Mouse (Mus musculus) ovary, postnatal 36 days (tissue): ENCODE measurements around the gene Rrn3.
A peak's percentile ranks its signal among the peaks of the same experiment; 100 is the strongest.
"Not testable (repeated sequence)": the region's sequence is repeated elsewhere in the genome, so short reads cannot be mapped to it uniquely, and the experiment has no call there.

ENCODE experiments used
- DNase-seq: peaks from one replicate; pipeline ENCODE4 v3.0.0; 2022; ENCODE audit warnings: low spot score, mixed read lengths

Gene Rrn3

DNA sequence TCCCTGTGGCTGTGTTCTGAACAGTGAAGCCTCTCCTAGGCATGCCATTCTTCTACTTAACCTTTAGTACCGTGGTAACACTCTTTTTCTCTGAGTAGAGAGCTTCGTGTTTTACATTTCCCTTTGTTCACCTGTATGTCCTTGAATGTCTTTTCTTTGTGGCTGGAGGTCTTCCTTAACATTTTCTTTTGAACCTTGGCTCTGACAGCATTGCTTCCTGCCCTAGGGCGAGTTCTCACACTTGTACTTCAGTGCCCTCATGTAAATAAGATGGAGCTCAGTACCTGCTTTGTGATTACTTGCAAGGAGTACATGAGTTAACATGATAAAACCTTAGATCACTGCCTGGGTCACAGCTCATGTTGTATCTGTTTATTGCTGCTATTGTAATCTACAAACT is 5.4 kb downstream of the Rrn3 start:
- no peak for DNase-seq

DNA sequence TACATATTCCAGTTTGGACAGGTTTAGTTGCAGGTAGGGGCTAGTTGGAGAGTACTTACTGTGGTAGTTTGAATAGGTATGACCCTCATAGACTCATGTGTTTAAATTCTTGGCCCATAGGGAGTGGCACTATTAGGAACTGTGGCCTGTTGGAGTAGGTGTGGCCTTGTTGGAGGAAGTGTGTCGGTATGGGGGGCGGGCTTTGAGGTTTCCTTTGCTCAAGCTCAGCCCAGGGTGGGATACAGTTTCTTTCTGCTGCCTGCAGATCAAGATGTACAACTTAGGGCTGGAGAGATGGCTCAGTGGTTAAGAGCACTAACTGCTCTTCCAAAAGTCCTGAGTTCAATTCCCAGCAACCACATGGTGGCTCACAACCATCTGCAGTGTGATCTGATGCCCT is 12.9 kb downstream of the Rrn3 start:
- DNase-seq = not testable (repeated sequence)

DNA sequence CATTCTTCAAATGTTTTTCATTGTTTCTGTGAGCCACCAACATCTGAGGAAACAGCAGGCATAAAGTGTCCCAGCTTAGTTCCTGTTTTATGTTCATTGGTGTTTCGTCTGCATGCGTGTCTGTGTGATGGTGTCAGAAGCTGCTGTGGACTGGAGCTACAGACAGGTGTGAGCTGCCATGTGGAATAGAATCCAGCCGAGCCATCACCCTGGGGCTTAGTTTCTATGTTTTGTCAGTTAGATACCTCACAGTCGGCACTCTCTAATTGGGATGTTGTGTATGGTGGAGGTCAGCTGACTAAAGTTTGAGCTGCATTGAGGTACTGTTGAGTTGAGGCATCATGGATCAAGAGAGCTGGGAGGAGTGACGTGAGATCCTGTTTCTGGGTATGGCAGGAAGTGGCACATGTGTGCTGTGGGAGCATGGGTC is 16.3 kb downstream of the Rrn3 start:
- no peak for DNase-seq

DNA sequence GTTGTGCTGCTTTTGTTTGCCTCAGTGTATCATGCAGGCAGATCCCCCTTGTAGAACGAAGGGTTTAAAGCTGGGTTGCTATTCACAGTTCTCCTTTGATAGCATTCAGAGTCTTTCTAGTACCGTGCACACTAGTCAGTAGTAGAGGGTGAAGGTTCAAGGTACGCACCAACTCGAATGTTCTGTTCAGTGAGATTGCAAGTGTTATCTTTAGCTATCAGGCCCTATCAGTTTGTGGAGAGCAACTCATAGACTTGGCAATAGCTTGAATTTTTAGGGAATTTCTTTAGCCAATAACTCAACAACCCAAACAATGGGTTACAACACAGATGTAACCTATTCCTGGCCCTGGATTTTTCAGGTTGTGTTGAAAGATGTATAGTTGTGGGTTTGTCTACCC is 20.7 kb downstream of the Rrn3 start:
- DNase-seq = no peak

DNA sequence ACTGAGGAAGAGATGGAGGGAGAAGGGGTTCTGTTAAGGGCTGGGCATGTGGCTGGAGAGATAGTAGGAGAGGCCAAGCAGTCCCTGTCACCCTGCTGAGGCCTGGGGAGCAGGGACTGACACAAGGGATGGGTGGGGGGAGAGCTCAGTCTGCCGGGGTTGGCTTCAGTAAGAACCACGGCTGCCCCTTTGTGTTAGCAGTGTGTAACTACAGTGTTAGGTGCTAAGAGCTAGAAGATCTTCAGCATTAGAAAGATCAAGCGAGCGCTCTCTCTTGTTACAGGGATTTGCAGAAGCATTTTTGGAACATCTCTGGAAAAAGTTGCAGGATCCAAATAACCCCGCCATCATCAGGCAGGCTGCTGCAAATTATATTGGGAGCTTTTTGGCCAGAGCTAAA is 24.2 kb downstream of the Rrn3 start:
- DNase-seq = no peak

DNA sequence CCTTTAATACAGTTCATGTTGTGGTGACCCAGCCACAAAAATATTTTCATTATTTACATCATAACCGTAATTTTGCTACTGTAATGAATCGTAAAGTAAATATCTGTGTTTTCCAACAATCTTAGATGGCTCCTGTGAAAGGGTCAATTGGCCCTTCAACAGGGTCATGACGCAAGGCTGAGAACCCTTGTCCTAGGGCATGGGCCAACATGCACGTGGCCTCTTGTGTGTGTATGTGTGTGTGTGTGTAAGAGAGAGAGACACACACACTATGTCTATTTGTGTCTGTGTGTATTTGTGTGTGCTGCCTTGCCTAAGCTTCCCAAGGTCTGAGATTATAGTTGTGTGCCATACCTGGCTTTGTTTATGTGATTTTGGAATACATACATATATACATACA is 27.1 kb downstream of the Rrn3 start:
- DNase-seq = no peak

DNA sequence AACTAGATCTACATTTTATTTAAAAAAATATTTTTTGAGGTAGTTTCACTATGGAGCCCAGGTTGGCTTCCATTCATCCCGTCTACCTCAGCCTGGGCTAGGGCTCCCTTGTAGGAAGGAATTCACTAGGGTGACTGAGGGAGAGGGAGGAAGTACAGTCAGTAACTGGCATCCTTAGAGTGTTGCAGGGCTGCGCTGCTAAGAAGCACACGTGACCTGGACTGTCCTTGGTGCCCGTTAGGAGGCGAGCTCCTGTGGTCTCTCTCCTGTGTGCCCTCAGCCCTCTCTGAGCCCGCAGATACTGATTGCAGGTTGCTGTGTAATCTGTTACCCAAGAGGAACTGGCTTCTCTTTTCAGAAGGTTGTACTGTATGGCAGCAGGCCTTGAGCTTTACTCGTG is 27.9 kb downstream of the Rrn3 start:
- DNase-seq = no peak

DNA sequence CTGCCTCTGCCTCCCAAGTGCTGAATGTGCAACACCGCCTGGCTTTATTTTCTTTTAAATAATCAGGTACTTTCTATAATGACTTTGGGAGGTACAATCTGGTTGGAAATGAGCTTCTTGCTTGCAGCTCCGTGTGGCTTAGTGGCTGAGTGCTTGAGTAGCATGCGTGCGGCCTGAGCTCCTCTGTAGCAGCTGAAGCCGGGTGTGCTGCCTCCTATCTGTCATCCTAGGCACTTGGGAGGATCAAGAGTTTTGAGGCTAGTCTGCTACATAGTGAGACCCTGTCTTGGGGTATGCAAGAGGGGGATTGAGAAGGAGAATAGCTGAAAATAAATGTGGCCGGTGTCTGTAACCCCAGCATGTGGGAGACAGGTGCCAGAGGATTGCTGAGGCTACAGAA is 31.6 kb downstream of the Rrn3 start:
- no peak for DNase-seq

DNA sequence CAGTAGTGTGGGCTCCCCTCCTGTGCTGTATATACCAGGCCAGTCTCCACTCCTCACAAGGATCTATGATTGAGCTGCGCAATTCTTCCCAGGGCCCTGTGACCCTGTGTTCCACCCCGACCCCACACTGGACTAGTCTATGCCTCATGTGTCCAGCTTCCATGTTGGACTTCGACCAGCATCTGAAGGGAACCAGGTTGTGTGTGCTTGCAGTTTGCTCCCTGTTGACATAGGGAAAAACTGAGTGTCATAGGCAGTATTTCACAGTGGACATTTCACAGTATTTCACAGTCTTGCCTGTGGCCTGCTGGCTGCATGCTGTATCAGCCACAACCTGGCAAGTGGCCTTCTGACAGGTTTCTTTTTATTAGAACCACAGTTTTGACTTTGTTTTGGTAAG is 32.7 kb downstream of the Rrn3 start:
- no peak for DNase-seq

DNA sequence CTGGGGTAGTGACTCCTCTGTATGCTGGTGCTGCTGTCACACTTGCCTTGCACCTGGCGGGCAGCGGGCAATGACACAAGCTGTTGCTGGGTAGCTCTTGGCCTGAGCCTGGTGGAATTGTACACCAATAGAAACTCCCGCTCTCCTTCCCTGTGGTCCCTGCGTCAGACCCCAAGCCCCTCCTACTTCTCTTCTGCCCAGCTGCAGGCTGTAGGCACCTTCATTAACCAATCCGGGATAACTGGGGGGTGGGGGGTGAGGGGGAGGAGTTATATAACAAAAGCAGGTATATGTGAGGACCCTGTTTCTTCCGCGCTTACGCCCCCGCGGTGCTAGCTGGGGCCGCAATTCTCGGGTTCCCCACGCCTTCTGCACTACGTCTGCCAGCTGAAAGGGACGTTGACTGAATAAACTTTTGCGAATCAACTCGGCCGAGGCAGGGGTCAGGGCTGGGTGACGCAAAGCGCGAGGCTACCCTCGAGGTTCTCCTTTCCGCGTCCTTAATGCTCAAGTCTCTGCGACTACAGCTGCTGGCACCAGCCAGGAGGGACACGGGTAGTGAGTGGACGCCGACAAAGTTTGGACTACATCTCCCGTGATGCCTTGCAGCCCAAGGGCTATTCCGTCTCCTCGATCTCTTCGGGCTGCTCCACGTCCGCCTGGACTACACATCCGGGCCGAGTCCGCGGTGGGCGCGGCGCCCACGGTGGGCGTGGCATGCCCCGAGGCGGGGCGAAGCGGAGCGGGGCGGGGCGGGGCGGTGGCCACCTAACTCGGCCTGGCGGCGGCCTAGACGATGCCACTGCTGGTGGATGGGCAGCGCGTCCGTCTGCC is 38.3 kb downstream of the Rrn3 start, which contains the start of gene Ntan1:
TSS of gene Ntan1 (plus strand) at position 286 of the 834 bp plus-strand sequence.
- DNase-seq = peak; percentile 98

DNA sequence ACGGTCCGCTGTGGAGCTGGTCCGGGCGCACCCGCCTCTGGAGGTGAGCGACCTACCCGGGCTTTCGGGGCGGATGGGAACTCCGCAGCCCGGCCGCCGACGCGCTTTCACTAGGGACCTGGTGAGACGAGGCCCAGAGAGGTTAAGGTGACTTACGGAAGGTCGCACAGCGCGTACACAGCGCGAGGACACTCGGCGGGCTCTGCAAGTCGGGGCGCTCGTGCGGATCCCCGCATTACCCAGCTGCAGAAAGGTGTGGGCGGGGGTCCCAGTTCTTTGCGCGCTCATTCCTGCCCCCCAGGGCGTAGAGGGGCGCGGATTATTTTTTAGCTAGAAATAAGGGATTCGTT is 38.9 kb downstream of the Rrn3 start:
- no peak for DNase-seq

DNA sequence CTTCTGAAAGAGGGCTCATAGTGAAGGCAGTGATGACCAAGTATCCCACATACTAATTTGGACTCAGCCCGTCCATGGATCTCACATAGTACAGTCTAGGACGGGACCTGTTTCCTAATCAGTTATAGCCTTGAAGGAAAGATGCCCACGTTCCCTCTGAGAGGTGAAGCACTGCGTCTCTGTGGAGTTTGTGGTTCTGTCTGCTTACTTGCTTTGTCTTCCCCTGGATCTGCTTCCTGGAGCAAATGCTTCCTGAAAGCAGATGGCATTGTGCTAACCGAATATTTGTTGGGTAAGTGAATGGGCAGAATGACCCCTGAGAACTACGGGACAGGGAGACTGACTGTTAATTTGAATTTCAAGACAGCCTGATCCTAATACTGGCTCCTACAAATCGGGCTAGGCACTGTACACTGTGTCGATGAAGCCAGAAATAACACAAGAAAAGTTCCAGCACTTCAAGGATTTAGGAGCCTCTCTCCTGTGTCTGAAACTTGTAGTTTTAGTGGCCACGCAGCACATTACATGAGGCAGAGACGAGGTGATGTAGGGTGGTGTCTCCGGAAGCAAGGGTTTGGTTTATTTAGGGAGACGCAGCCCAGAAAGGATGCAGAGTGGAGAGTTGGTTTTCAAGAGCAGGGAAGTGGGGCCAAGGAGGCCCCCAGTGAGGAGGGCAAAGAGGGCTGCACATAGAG is 39.4 kb downstream of the Rrn3 start:
- no peak for DNase-seq

DNA sequence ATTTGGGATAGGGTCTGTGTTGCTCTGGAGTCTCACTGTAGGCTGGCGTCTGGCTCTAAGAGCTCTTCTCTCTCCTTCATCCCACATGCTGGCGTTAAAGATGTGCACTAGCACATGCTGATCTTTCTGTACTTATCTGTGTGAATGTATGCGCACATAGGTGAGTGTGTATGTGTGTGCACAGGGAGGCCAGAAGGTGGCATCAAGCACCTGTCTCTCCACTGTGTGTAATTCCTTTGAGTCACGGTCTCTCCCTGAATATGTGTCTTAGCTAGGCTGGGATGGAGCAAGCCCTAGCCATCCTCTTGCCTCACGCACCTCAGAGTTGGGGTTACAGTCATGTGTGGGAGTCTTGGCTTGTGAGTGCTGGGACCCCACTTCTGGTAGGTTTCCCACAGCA is 40.3 kb downstream of the Rrn3 start:
- no peak for DNase-seq

DNA sequence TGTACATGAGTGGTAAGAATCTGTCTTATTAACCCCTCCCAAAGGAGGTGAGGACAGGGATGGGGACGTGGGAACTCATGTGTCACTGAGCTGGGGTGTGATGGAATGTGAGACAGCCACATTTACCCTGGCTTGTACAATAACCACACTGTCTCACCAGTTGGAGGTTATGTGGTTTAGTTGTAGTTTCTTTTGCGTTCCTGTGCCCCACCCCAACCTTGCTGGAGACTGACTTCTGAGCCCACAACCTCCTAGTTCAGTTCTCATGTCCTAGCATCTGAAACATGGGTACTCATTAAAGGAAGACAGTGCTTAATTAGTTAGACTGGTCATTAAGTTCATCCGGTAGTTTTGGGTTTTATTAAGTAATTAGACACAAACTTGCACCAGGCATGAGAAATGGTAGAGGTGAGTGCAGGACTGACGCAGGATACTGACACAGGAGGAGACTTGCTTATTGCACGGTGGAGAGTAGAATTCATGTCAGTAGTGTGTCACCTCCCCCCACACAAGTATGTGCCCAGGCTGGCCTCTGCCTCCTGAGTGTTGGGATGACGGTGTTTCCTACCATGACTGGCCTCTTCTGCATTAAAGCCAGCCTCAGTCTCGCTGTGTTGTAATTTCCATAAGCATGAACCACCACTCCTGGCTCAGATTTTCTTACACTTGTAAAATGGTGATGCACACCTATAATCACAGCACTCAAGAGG is 45.4 kb downstream of the Rrn3 start:
- no peak for DNase-seq

DNA sequence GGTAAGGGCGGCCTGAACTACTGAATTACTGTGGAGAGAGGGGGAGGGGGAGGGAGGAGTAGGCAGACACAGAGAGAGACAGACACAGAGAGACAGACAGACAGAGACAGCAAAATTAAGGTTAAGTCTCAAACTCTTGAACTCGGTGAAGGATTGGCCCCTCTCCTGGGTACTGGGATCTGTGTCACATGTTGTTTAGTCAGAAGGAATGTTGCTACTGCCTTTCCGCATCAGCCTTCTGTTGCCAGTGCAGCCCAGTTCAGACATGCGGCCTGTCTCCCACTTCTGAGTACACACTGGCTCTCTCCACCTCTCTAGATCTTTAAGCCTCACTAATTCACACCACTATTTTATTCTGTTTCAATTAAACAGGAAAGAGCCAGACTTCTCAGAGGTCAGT is 46.0 kb downstream of the Rrn3 start:
- no peak for DNase-seq

DNA sequence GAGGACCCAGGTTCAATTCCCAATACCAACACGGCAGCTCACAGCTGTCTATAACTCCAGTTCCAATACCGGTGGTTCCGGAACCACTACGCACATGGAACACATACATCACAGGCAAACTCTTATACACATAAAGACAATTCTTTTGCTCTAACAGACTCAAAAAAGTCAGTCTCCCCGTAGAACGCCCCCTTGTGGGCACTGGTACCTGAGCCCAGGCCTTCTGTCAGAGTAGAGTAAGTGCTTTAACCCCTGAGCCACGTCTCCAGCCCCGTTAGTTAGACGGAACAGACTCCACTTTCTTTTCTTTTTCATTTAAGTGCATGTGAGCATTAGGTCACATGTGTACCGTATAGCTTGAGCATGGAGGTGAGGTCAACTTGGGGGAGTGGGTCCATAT is 49.9 kb downstream of the Rrn3 start:
- no peak for DNase-seq

DNA sequence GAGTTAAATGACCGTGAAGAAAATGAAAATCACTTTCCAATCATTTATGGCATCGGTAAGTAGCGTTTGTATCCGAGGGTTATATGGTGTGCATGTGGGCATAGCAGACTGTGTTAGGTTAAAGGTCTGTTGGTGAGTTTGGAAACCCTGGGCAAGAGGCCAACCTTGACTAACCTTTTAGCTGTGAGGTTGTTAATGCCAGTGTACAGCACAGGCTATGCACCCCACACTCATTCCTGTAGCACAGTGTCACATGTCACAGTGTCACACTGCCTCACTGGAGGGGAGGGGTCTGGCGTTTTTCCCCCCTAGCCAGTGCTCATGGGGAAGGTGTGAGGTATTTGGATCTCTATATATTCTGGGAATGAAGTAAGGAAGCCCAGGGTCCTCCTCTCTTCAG is 51.1 kb downstream of the Rrn3 start:
- DNase-seq = no peak

DNA sequence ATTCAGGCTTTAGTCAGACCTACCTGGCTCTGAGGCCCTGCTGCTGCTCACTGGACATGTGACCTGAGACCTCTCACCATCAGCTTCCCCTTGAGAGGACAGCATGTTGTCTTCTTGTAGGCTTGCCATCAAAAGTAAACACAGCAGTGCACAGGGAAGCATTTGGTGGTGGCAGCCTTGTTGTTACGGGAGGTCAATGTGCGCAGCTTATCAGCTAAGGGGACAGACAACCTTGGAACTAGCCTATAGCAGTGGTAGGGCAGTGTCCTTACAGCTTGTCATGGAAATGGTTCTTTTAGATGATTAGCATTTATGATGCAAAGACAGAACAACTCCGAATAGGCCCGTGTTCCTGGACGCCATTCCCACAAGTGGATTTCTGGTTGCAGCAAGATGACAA is 53.9 kb downstream of the Rrn3 start:
- DNase-seq = no peak

DNA sequence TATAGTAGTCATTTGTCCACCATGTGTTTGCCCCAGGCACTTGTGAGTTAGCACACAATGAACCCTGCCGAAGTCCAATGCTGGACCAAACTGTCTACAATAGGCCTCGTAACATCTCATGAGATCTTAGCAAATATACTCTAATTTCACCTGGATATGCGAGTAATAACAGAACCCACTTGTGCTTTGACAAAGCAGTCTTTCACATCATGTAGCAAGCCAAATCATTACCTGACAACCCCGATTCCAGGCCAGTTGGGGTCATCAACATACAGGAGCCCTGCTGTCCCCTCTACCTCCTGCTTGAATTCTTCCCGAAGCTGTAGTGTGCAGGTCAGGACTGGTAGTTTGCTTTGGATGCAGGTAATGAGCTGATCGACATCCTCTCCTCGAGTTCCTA is 59.5 kb downstream of the Rrn3 start:
- DNase-seq = no peak

DNA sequence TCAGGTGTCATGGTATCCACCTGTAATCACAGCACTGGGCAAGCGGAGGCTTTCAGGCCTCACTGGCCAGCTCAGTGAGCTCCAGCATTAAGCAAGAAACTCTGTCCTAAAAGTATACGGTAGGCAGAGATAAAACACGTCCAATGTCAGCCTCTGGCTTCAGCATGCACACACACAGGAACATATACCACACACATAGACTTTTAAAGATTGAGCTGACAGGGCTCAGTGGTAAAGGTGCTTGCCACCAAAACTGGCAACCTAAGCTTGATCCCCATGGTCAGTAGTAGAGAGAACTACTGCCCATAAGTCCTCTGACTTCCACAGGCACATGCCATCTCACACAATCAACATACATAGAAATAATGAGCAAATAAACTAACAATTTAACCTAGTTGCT is 60.4 kb downstream of the Rrn3 start:
- no peak for DNase-seq

DNA sequence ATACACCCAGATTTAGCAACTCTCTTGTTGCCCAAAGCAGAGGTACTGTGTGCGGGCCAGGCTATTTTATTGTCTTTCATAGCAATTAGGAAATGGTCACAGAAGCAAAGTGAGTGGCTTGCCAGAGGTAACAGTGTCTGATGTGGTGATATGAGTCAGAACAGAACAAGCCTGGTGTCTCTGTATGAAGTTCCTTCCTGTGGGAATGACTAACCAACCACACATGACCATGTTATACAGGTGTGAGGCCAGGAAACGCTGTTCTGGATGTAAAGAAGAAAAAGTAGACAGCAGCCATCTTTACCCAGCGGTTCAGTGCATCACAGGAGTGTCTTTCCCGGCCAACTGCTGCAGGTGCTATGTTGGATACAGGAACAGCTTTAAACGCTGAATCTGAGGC is 64.5 kb downstream of the Rrn3 start:
- DNase-seq = no peak

DNA sequence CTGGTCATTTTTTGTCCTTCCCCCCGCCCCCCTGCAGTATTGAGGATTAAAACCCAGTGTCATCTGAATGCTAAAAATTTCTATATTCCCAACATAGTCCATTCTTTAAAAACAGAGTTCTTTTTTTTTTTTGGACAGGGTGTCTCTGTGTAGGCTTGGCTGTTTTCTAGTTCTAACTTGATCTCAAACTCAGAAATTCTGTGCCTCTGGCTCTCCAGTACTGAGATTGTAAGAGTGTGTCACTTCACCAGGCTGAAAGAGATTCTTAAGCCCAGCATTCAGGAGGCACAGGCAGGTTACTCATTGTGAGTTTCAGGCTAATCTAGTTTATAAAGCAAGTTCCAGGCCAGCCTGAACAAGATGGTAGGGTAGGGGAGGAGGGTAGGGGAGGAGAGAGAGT is 66.2 kb downstream of the Rrn3 start:
- no peak for DNase-seq

DNA sequence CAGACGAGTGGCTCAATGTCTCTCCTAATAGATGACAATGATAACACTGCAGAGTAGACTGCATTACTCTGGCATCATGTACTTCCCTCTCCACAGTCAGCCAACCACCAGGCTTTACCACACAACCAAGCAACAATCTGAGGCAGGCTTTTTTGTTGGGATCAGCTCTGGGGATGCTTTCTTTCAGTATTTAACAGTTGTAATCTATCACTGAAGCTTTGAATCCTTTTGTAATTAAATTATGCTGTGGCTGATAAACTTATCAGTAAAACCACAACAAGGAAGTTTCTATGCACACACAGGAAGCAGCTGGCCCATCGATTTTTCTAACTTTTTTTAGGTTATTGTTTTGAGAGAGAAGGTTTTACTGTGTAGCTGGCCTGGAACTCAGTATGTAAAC is 67.8 kb downstream of the Rrn3 start:
- no peak for DNase-seq
